Mouse (Mus musculus): ENCODE results near the gene Zc3h4.

GRCm38 (mm10) chr7:16398387-16399050, 2.2 kb upstream of the Zc3h4 start:
- TF ChIP-seq MXI1 (IDR thresholded peaks at IDR 0.05; ENCODE audit: low read depth, low read length) (no peak), MAZ (IDR thresholded peaks at IDR 0.05; ENCODE audit: low read depth, low read length) (no peak), MAFK (IDR thresholded peaks at IDR 0.05; ENCODE audit: borderline replicate concordance, low read depth, low read length) (no peak), POLR2A (IDR thresholded peaks at IDR 0.05; ENCODE audit: control insufficient read depth in 1 of 2, insufficient read depth in 1 of 2, low read depth in 1 of 2, low read length in 2 of 2, poor library complexity in 1 of 2) (no peak), NELFE (IDR thresholded peaks at IDR 0.05; ENCODE audit: low read depth, low read length) (no peak), CHD1 (IDR thresholded peaks at IDR 0.05; ENCODE audit: low read depth, low read length) (no peak), ZNF384 (IDR thresholded peaks at IDR 0.05; ENCODE audit: low read depth, low read length) (no peak), EP300 (IDR thresholded peaks at IDR 0.05; ENCODE audit: low read depth in 1 of 2, low read length in 2 of 2) (no peak)
